Mouse (Mus musculus): ENCODE measurements at regions not wholly inside any gene's neighbourhood (a gene's known extent, or its start where the extent isn't known, plus 50 kb on each side); places are given as distances from the start of the nearest gene placed in this dataset.

DNA sequence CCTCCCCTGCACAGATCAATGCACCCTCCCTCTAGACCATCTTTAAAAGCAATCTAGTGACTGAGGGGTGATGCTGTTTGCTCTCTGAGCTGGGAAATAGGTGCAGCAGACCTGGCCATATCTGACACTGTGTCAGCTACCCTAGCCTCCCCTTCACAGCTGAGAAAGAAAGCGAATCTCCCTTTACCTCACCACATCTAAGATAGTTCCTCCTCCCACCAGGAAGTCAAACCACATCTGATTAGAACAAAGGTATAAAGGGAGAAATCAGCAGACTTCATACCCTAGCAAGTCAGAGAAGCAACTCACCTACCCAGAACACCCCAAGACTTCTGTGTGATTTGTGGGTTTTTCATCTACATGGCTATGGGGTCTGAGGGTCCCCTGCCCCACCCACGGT lies 175.6 kb upstream of the Cadm1 start:
- no peak for DNase-seq

DNA sequence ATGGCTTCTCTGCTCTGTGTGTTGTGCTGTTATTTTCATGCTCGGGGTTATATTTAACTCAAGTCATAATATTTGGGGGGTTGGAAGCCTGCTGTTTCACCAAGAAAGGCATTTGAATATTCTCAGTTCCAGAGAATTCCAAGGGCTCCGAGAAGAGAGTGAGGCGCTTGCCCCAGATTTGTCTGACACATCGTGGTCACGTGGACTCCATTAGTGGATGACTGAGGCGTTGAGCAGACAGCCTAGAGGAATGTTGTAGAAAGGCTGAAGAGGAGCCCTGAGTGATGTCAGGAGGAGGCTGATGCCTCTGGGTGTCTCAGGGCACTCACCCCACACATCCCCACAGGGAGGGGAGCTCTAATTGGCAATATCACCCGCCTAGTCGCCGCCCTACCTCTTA lies 175.1 kb upstream of the Cadm1 start:
- DNase-seq: no peak

DNA sequence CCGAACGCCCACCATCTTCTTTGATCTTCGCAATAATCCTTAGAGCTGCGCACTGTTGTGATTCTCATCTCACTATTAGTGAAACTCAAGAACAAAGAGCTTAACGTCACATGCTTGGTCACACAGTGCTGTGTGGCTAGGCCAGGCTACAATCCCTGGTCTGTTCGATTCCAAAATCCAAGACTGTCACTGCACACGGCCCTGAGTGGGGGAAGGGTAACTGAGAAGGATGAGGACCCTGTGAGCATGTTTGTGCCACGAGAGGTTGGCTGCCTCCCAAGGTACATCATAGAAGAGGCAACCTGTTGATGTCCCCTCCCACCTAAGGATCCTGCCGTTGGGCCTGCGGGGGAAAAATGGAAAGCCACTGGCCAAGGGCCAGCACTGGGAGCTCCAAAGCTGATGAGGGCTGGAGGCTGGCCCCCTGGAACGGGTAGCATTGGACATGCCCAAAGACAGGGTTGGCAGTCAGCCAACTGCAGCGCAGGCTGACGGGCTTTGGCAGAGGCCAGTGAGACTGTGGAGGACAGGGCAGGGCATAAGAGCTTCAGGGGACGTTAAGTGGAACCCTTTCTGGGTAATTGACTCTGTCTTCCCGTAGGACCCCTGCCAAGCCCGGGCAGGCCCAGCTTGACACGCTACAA lies 172.1 kb upstream of the Cadm1 start:
- DNase-seq: peak; percentile 13

DNA sequence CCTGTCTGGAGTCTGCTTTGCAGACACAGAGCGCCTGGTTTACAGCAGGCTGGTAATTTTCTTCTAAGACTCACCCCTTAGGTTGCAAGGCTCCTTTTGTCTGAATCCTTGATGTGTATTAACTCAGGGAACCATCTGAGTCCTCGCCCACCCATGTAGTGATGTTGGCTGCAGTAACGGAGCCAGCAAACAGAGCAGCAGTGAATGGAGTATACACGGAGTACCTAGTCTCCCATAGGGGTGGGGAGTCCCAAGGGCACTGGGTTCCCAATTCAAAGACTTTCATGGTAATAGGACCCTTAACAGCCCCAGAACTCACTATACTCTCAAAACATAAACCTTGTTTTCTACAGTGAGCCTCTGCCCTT lies 171.6 kb upstream of the Cadm1 start:
- no peak for DNase-seq

DNA sequence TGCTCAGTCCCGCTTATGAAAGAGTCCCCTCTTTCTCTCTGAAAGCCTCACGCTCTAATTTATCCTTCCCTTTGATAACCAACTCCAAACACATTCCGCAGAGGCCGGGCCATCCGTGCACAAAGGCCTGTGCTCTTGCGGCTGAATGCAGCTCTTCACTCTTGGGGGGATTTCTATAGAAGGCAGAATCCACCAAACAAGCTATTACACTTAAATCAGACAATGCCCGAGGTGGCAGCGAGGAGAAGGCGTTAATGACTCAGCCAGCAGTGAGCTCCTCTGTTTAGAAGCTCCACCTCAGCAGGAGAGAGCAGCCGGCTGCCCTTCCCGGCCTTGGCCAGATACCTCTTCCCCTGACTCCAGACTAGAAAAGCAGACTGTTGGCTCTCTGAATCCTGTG lies 166.9 kb upstream of the Cadm1 start:
- DNase-seq: no peak

DNA sequence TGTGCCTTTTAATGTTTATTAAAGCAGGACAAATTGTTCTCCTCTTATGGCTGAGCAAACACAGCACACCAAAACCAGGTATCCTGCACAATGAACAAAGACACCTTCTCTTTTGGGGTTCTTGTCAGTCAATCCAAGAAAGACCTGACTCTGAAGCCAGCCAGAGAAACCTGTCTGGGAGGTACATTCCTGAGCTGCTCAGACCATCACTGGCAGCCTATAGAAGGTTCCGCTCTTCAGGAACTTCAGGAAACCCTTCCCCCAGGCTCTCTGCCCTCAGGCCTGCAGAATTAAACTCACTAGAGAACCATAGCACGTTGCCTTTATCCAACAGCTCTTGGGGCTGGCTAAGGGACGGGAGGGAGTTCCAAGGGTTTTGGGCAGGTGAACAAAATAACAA lies 165.2 kb upstream of the Cadm1 start:
- no peak for DNase-seq

DNA sequence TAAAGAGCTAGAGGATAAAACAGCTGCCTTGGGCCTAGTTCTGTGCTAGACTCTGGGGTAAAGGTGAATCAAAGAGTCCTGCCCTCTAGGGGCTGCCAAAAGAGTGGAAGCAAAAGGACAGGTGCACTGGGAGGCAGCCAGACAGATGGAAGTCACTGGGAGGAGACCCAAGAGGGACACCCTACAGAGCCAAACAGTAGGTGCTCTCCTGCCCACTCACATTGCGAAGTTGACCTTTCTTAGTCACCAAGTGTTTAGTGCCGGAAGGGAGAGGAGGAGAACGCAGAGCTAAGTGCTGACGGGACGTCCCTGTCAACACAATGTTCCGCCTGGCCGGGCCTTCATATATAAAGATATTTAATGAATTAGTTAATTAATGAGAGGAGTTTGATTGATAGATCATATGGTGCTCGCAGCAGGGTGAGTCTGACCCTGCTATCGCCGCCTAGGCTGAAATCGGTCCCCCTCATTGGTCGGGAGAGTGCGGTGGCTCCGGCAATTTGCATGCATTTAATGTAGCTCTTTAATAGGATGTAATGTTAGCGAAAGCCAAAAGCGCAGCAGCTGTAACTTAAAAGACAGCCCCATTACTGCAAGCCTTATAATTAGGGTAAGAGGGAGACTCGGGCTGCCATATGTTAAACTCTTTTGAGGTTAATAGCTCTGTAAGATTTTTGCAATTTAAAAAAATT lies 162.6 kb upstream of the Cadm1 start:
- no peak for DNase-seq

DNA sequence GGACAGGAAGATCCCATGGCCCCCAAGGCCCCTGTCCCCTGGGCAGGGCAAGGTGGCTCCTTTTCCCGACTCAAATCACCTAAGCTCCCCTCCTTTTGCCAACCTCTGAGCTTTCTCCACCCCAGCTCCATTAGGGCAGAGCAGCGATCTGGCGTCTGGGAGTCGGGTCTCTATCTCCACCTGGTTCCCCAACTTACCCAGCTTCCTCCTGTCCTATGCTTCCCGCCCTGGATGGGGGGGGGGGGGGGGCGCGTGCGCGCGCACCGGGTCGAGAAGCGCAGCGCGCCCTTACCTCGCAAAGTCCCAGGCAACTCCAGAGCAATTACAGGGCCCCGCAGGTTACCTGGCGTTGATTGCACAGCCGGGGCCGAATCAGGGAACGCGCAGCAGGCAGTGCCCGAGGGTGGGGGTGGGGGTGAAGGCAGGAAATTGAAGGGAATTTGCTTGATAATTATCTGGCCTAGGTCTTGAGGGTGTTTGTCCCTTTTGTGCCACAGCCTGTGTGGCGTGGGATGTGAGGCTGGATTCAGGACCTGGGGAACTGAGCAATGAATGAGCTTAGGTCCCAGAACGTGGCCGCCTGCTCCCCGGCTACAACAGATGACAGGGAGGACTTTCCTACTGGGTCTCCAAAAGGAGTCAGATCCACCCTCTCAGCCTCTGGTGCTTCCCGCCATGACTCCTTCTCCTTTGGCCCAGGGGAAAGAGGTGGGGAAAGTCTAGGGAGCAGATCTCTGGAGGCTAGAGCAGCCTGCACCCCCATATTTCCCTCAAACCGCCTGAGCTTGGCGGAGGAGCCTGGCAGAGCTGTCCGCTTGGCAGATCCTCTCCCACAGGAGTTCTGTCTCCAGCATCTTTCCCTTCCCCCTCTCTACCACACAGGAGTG lies 161.7 kb upstream of the Cadm1 start:
- DNase-seq: no peak

DNA sequence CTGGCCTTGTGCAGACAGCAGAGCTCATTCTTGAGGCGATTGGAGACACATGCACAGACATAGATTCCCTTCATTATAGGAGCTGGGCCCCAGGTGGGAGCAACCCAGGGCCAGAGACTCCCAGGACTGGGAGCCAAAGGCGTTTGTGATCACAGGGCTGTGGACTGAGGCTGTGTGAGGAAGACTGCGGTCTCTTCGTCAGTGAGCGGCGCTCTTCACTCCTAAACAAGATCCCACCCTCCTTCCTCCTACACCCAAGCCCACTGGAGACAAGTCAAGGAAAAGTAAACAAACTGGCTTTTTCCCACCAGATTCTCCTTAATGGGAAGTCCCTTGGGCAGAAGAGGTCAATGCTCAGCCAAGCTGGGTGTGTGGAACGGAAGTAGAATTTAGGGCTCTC lies 157.7 kb upstream of the Cadm1 start:
- no peak for DNase-seq

DNA sequence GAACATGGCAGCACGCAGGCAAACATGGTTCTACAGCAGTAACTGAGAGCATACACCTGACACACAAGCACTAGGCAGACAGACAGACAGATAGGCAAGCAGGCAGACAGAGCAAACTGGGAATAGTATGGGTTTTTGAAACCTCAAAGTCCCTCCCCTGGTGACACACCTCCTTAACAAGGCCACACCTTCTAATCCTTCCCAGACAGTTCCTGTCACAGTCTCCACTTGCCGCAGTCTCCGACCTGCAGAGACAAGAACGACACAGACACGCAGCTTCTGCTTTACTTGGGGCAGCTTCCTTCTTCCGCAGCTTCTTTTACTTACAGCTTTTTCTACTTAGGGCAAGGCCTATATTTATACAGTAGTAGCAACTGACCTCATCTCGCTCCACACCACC lies 155.9 kb upstream of the Cadm1 start:
- DNase-seq: no peak

DNA sequence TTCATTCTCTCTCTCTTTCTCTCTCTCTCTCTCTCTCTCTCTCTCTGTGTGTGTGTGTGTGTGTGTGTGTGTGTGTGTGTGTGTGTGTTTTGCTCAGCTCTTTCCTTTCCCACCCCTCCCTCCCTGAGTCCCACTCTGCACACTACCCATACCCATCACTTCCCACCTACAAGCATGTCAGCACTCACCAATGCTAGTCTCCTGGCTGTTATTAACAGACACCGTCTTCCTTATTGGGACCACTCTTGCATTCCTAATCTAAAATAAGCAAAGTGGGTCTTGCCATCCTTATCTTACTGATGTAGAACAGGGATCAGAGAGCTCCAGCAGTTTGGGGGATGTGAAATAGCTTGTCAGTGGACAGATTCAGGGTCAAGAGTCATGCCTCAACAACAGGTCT lies 153.3 kb upstream of the Cadm1 start:
- DNase-seq: no peak

DNA sequence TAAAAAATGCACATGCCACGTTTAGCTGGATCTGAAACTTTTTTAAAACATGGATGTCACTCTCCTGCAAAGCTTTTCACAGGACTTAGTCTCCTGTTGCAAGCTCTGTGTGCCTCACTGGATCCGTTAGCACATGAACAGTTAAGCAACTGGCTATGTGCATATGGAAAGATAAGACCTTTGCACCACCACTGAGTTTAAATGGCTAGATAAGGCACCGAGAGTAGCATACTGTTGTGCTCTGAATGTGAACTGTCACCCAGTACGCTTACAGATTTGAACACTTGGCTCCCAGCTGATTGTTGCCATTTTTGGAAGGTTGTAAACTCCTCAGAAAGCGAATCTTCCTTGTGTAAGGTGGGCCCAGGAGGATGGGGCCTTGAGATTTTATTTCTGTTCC lies 151.4 kb upstream of the Cadm1 start:
- DNase-seq: no peak

DNA sequence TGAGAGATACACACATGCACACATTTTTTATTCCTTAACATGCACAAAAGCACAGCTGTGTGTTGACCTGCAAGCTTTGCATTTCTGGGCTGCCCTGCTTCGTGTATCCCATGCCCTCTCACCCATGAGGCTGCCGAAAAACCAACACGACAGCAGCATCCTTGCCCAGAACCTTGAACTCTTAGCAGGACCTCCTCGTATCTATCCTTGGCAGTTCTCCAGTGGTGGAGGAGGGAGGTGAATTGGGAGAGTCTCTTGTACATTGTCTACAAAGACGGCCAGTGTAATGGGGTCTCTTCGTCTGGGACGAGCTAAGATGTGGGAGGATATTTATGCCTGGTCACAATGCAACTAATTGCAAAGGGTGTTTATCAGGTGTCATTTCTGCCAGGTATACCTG lies 149.6 kb upstream of the Cadm1 start:
- no peak for DNase-seq

DNA sequence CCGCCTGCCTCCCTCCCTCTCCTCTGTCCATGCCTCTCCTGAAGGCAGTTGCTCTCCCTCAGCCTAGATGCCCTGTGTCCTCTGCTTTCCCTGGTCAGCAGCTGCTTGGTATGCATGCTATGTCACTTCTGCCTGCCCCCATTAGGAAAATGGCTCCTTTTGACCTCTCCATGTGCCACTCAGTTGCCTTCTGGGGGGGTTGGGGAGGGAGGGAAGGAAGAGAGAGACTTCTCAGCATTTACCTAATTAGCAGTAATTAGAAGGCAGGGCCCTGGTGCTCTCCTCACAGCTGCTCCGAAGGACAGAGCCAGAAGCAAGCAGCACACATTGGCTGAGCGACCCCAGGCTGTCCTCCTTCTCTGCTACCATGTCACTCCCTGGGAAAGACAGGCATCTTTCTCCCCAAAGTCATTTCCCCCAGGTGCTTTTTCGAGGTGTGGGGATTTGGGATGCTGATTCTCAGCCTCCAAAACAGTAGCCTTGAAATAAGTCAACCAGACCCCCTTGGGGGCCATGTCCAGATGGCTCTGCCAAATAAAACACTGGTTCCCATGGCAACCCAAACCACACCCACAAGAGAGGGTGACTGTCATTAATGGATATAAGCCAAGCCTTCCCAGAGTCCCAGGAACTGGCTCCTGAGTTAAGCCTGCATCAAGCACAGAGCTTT lies 145.7 kb upstream of the Cadm1 start:
- DNase-seq: no peak

DNA sequence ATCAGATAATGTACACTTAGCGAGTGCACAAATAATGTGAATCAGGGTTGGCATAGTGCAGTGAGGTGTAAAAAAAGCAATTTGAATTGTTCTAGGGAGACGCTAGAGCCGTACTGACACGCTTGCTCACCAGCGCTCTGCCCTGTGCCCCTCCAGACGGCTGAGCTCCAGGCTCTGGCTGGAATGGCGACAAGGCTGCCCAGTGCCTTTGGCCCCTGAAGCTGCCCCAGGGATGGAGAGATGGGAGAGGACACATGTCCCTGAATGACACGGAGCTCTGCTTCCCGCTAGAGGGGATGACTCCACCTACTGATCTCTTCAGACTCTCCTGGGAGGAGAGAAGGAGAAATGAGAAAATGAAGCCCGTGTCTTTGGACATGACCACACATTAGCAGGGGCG lies 143.3 kb upstream of the Cadm1 start:
- no peak for DNase-seq

DNA sequence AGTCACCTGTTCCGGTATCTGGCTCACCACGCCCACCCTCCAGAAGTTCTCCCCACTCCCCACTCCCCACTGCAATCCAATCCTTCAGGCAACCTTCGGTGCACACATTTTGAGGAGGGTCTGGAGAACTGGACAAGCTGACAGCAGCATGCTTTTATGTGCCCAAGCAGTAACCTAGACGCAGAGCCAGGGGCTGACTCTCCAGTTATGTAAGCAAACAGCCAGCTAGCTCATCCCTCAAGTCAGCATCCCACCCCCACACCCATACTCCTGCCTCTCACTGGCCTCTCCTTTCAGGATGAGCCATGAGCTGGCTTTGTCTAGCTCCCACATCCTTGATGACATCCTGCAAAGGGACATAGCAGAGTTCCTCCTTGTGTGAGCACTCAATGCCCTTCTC lies 142.8 kb upstream of the Cadm1 start:
- no peak for DNase-seq

DNA sequence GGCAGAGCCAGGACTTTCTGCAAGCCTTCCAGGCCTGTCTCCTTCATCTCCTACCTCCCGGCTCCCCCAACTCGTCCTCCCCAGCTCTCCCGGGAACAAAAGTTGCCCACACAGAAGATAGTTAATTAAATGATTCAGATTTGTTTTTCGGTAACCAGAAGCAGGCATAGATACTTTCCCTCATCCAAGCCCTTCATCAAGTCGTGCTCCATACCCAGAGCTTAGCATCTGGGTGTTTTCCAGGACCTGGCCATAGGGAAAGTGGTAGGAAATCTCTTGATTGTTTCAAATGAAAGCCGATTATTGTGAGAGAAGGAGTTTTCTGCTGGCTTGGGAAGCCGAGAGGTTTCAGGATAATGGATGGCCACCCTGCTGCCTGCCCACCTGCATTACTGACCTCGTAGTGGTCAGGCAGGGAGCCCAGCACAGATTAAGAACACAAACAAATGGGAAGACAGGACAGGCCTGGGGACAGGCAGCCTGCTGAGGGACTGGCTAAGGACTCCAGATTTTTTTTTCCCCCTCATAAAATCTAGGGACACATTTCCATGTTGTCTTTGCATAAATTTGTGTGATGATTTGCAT lies 142.2 kb upstream of the Cadm1 start:
- no peak for DNase-seq

DNA sequence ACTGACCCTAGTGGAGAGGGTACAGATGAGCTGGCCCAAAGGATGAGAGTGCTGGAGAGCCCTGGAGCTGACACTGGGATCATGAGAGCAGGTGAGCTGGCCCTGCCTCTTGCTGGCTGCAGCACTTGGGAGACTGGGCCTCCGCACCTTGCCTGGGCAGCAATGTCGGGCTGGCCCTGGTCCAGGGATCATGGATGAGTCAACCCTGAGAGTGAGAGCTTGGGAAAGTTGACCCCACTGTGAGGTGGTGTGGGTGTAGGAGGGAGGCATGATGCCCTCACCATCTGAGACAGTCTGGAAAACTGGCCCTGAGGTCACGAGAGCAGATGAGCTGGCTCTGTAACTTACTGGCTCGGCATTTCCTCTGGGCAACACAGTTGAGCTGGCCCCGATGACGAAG lies 140.1 kb upstream of the Cadm1 start:
- DNase-seq: no peak

DNA sequence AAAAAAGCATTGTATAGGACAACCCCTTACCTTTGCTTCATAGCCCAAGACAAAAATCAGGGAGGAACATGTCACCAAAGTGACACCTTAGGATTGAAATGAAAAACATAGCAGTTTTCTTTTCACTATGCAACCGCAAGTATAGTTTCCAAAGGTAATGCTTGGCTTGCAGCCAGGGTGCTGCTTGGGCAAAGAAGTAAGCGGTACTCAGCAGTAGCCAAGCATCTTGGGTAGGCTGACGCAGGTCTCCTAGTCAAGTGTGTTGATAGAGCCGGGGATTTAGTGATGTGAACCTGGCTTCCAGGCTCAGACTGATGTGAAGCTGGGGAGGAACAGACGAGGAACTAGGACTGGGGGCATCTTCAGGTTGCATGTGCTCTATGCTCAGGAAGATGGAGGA lies 138.3 kb upstream of the Cadm1 start:
- no peak for DNase-seq

DNA sequence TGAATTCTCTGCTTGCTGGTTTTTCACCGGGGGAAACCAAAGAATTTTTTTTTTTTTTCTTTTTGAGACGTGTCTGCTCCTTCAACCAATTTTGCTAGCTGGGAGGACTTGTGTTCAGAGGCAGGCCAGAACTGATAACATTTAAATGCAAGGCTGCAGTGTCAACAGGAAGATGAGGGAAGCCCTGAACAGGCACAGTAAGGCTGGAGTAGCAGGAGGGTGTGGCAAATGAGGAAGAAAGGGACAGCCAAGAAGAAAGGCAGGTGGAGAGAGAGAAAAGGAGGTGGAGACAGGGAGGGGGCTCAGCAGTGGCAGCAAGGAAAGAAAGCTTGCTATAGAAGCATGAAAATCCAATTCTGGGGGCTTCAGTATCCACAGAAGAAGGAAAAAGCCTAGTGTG lies 130.4 kb upstream of the Cadm1 start:
- DNase-seq: no peak

DNA sequence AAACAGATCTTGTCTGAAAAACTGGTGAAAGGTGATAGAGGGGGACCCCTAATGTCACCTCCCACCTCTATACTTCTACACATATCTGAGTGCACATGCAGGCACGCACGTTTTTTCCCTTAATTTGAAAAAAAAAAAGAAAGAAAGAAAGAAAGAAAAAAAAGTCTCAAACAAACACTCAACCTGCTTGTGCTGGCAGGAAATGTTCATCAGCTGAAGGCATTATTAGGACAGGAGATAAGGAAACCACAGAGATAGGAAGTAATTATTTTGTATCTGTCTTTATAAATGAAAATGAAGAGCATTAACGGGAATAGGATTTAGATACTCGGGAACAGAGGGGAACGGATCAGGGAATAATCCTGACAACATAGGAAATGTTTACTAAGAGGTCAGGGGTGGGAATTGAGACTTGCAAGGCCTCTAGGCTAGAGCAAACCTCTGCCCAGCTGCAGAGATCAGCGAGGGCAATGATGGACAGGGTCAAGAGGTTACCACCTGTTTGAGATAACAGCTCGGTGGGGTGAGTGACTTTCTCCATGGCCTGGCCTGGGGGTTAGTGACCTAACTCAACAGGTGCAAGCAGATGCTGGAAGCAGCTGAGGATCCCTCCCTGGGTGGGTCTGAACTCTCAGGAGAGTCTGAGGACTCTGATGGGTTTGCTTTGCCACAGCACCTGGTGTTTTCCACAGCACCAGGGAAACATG lies 129.7 kb upstream of the Cadm1 start:
- peak; percentile 51 for DNase-seq

DNA sequence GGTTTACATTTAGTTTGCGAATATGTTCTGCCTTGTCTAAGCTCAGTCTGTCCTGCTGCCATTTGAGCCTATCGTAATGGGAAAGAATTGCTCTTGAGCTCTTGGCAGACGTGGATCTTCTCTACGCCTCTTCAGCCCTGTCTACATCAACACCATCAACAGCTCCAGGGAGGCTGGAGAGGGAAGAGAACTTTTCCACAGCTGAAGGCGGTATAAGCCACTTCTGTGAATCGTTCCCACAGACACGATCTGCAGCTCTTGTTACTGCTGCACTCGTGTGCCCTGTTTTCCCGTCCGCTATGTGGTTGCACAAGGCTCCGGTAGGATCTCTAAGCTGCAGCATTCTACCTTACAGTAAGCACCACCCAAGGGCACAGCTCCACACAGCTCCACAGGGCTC lies 128.5 kb upstream of the Cadm1 start:
- DNase-seq: no peak

DNA sequence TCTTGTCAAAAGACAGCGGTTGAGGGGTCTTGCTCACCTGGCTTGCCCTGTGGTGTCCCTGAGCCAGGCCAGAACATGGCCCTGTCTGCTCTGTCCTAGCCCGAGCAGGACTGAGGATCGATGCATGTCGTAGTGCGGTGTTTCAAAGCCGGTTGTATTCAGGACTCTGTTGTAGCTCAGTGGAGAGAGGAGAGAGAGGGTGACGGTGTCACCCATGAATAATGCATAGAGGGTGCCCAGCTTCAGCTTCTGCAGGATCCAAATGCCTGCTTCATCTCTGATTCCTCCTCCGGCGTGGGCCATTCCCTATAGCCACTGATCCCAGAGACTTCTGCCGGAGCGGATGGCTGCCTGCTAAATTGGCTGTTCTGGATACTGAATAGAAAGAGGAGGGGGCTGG lies 126.7 kb upstream of the Cadm1 start:
- no peak for DNase-seq

Measured in liver (tissue).